Mouse (Mus musculus) brain, embryonic 14.5 days (tissue): Measurements from ENCODE around the gene Vmn1r55. TPM values are rescaled to one million over a fixed set of nuclear protein-coding genes. Genes with fewer than 3 reads are reported as not detected.
"Not testable (repeated sequence)": the region's sequence is repeated elsewhere in the genome, so short reads cannot be mapped to it uniquely, and the experiment has no call there.

ENCODE experiments used
- DNase-seq: peaks from one replicate; pipeline ENCODE4 v3.0.0-alpha.2; 2011; ENCODE audit warnings: low read depth
- CTCF ChIP-seq: fragments of 200-500 bp; IDR thresholded peaks from 2 replicates; pipeline ENCODE4 v1.5.1; 2012; ENCODE audit warnings: inconsistent platforms, mild to moderate bottlenecking, moderate library complexity, borderline replicate concordance; ENCODE audit not compliant: insufficient read depth, insufficient read length; ENCODE audit errors: extremely low read depth
- POLR2A ChIP-seq: fragments of 200-500 bp; IDR thresholded peaks from 2 replicates; pipeline ENCODE4 v1.6.1; 2012; ENCODE audit warnings: mild to moderate bottlenecking, inconsistent platforms, borderline replicate concordance; ENCODE audit not compliant: poor library complexity, insufficient read depth, insufficient read length, severe bottlenecking; ENCODE audit errors: extremely low read depth
- polyA plus RNA-seq: library from polyadenylated mRNA; depleted of rRNA; stranded (reverse); fragments of >200 nt; gene quantifications from 2 replicates; pipeline ENCODE4 v1.2.3, GENCODE M21; 2012

Gene Vmn1r55
- polyA plus RNA-seq, 1 experiment, result not detected

GRCm38 (mm10) chr7:5092381-5092780, 57.1 kb downstream of the Vmn1r55 start:
- no peak for DNase-seq
- no peak for TF ChIP-seq POLR2A
- TF ChIP-seq CTCF, result no peak

- TF ChIP-seq CTCF, result no peak
- no peak for TF ChIP-seq POLR2A
Measured at GRCm38 (mm10) chr7:5091008-5091728, 58.3 kb downstream of the Vmn1r55 start.

GRCm38 (mm10) chr7:5089853-5090252, 59.6 kb downstream of the Vmn1r55 start:
- DNase-seq, result no peak
- TF ChIP-seq POLR2A, result no peak
- TF ChIP-seq CTCF, result no peak

More at GRCm38 (mm10) chr7:5091008-5091728, 58.3 kb downstream of the Vmn1r55 start:
- DNase-seq, result no peak

GRCm38 (mm10) chr7:5087886-5088285, 61.6 kb downstream of the Vmn1r55 start:
- TF ChIP-seq POLR2A (no peak), CTCF (no peak)

GRCm38 (mm10) chr7:5086921-5087440, 62.5 kb downstream of the Vmn1r55 start:
- no peak for TF ChIP-seq POLR2A
- TF ChIP-seq CTCF, result no peak
- DNase-seq, result no peak

More at GRCm38 (mm10) chr7:5087886-5088285, 61.6 kb downstream of the Vmn1r55 start:
- no peak for DNase-seq

GRCm38 (mm10) chr7:5085512-5085911, 64.0 kb downstream of the Vmn1r55 start:
- DNase-seq, result no peak
- TF ChIP-seq CTCF (no peak), POLR2A (no peak)

GRCm38 (mm10) chr7:5083325-5084105, 66.0 kb downstream of the Vmn1r55 start:
- TF ChIP-seq CTCF, result no peak
- no peak for TF ChIP-seq POLR2A
- no peak for DNase-seq

- TF ChIP-seq POLR2A, result no peak
- no peak for TF ChIP-seq CTCF
- no peak for DNase-seq
Measured at GRCm38 (mm10) chr7:5081939-5082338, 67.5 kb downstream of the Vmn1r55 start.

- DNase-seq, result no peak
- no peak for TF ChIP-seq POLR2A
- no peak for TF ChIP-seq CTCF
Measured at GRCm38 (mm10) chr7:5081241-5081640, 68.2 kb downstream of the Vmn1r55 start.

GRCm38 (mm10) chr7:5080815-5081214, 68.7 kb downstream of the Vmn1r55 start:
- TF ChIP-seq POLR2A (no peak), CTCF (no peak)
- no peak for DNase-seq

GRCm38 (mm10) chr7:5080010-5080751, 69.3 kb downstream of the Vmn1r55 start, which contains the start of gene Epn1:
TSS of gene Epn1 (plus strand) at chr7:5080235.
- TF ChIP-seq CTCF (peak; percentile 1; the same call in 1 of the 2 replicates), POLR2A (peak; percentile 55)
- DNase-seq, result peak; percentile 99

- DNase-seq, result not testable (repeated sequence)
Measured at GRCm38 (mm10) chr7:5079365-5080009, 70.0 kb downstream of the Vmn1r55 start.
